Mouse (Mus musculus) midbrain, embryonic 14.5 days (tissue): ENCODE measurements at regions not wholly inside any gene's neighbourhood (a gene's known extent, or its start where the extent isn't known, plus 50 kb on each side); places are given as distances from the start of the nearest gene placed in this dataset.
"Not testable (repeated sequence)": the region's sequence is repeated elsewhere in the genome, so short reads cannot be mapped to it uniquely, and the experiment has no call there.

ENCODE experiments used
- ATAC-seq: fragments of 200-750 bp; cut with Nextera tagmentation; 2 replicates; pipeline ENCODE4 v1.8.0; 2017; ENCODE audit warnings: moderate number of reproducible peaks, moderate library complexity; ENCODE audit not compliant: low FRiP score, low TSS enrichment
- DNase-seq: peaks from one replicate; pipeline ENCODE4 v3.0.0-alpha.2; 2015
- H3K27ac ChIP-seq: fragments of 300-500 bp; sonication (generic); replicated peaks from 2 replicates; pipeline ENCODE4 v1.5.1; 2014; ENCODE audit warnings: mild to moderate bottlenecking, low read depth, low read length, moderate library complexity
- H3K27me3 ChIP-seq: fragments of 300-500 bp; sonication (generic); 2 replicates; pipeline ENCODE4 v1.6.1; 2014; ENCODE audit warnings: low read length, control low read depth, mixed read lengths; ENCODE audit not compliant: control insufficient read depth, insufficient read depth
- H3K36me3 ChIP-seq: fragments of 300-500 bp; sonication (generic); 2 replicates; pipeline ENCODE4 v1.6.1; 2014; ENCODE audit warnings: low read length, control low read depth; ENCODE audit not compliant: control insufficient read depth, insufficient read depth
- H3K4me1 ChIP-seq: fragments of 300-500 bp; sonication (generic); 2 replicates; pipeline ENCODE4 v1.6.1; 2014; ENCODE audit warnings: mild to moderate bottlenecking, antibody characterized with exemption, low read length, control low read depth; ENCODE audit not compliant: control insufficient read depth, insufficient read depth
- H3K4me2 ChIP-seq: fragments of 300-500 bp; sonication (generic); 2 replicates; pipeline ENCODE4 v1.6.1; 2014; ENCODE audit warnings: mild to moderate bottlenecking, low read length, moderate library complexity
- H3K4me3 ChIP-seq: fragments of 300-500 bp; sonication (generic); replicated peaks from 2 replicates; pipeline ENCODE4 v1.5.1; 2014; ENCODE audit warnings: low read depth, low read length
- H3K9ac ChIP-seq: fragments of 300-500 bp; sonication (generic); replicated peaks from 2 replicates; pipeline ENCODE4 v1.6.1; 2014; ENCODE audit warnings: mild to moderate bottlenecking, low read length, moderate library complexity
- H3K9me3 ChIP-seq: fragments of 300-500 bp; sonication (generic); 2 replicates; pipeline ENCODE4 v1.6.1; 2016; ENCODE audit warnings: low read length, control low read depth, mixed read lengths; ENCODE audit not compliant: control insufficient read depth
- WGBS: fragments of 180-500 bp; shearing (Covaris S2); extraction: QIAGEN DNeasy Blood & Tissue Kit; methylation state at CpG from one replicate; pipeline ENCODE4 v1.1.7; 2014; 5-methylcytosine and 5-hydroxymethylcytosine counted together

DNA sequence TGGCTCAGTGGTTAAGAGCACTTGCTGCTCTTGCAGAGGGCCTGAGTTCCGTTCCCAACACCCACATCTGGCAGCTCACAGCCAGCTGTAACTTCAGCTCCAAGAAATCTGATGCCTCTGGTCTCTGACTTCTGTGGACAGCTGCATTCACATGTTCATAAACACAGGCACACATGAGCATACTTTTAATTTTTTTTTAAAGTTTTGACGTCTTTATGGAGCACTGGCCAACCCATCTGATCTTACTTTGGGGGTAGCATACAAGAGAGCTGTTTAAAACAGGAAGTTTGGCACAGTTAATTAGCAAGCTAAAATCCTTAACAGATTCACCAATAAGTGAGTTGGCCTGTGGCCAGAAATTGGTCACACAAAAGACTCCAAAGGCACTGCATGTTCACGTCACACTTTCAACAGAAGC is 81.2 kb upstream of the Atl2 start:
- Histone ChIP-seq H3K4me1 (peaks cover 3% of the 10 kb centered on the region; the same call in 1 of the 2 replicates), H3K9me3 (no peaks in the 10 kb centered on the region), H3K27ac (no peak overlapping the region), H3K27me3 (no peaks in the 10 kb centered on the region), H3K9ac (no peak overlapping the region), H3K36me3 (no peaks in the 10 kb centered on the region), H3K4me3 (no peak overlapping the region), H3K4me2 (no peak overlapping the region)
- WGBS: 71% methylated on average over 3 of the region's 3 CpGs
- DNase-seq (peak; percentile 34), ATAC-seq (no peak)

DNA sequence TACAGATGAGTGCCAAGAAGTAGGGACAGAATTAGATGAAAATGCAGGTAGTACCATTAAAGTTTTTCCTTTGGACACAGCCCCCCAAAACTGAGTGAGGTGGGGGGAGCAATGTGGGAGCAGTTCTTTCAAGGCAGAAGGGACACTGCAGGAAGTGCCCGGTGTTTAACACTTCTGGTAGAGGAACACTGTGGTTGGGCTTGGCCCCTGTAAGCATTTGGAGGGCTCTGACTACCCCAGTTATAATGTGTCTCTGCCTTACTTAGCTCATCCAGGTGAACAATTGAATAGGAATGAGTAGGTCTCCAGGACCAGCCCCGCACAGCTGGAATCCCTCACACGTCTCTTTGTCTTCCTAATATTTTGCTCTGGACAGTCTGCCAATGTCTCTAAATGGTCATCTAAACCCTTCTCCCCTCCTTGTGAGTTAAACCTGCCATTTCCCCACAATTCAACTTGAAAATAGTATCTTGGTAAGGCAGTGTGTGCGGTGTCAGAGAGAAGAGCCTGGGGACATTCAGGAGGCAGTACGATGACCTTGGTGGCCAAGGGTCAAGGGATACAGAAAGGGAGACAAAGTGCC is 80.7 kb upstream of the Atl2 start:
- 80% methylated on average over 5 of the region's 5 CpGs for WGBS
- peak overlapping the region; percentile 50 for H3K4me2 ChIP-seq
- H3K27ac ChIP-seq: no peak overlapping the region
- ATAC-seq (0 out of 2 replicates have a peak, but pooled peaks have one; percentile 43), DNase-seq (no peak)
- no peaks in the 10 kb centered on the region for H3K27me3 ChIP-seq
- H3K4me3 ChIP-seq: peak overlapping the region; percentile 24; the same call in 1 of the 2 replicates
- peaks cover 3% of the 10 kb centered on the region; the same call in 1 of the 2 replicates for H3K4me1 ChIP-seq
- H3K36me3 ChIP-seq: no peaks in the 10 kb centered on the region
- H3K9me3 ChIP-seq: no peaks in the 10 kb centered on the region
- no peak overlapping the region for H3K9ac ChIP-seq

DNA sequence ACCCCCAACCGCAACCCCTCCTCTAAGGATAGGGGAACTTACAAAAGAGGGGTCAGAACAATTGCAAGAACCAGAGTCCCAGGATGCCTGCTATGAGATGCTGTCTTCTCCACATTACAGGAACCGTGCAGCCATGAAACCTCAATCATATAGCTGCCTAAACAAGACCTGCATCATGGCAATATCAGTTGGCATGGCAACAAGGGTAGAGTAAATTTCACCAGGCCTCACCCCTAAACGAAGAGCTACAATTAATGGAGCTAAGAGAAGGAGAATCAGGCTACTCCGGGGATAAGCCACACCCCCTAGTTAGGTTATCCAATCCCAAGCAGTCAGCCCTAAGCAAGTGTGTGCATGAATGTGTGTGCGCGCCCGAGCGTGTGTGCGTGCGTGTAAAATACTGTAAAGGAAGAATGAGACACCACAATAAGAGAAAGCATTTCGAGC is 80.1 kb upstream of the Atl2 start:
- no peak overlapping the region for H3K27ac ChIP-seq
- peak overlapping the region; percentile 50 for H3K4me2 ChIP-seq
- DNase-seq (peak; percentile 69), ATAC-seq (peak; percentile 78)
- H3K4me1 ChIP-seq: peaks cover 3% of the 10 kb centered on the region; the same call in 1 of the 2 replicates
- H3K36me3 ChIP-seq: no peaks in the 10 kb centered on the region
- WGBS: 23% methylated on average over 11 of the region's 11 CpGs
- no peaks in the 10 kb centered on the region for H3K9me3 ChIP-seq
- H3K9ac ChIP-seq: no peak overlapping the region
- no peaks in the 10 kb centered on the region for H3K27me3 ChIP-seq
- peak overlapping the region; percentile 24 for H3K4me3 ChIP-seq

DNA sequence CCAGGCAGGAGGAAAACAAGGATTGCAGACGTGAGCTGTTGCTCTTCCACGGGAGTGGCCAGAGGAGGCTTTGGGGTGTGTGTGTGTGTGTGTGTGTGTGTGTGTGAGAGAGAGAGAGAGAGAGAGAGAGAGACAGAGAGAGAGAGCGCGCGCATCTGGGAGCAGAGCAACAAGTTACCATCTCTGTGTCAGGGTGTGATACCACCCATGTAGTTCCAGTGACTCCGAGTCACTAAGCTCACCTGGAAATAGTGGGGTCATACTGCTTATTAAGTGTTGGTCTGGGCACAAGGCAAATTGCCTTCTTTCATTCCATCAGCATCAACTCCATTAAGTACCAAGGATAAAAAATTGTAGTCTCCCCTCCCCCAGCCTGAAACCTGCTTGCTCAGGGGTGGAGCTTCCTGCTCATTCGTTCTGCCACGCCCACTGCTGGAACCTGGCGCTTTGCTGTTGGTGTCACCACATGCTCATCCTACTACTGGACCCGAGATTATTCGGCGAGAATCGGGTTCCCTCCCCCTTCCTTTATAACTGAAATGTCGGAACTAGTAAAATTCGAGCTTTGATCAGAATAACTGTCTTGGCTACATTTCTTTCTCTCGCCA is 79.3 kb upstream of the Atl2 start:
- peak; percentile 40 for DNase-seq
- H3K4me2 ChIP-seq: peak overlapping the region; percentile 50
- not testable (repeated sequence) for H3K9ac ChIP-seq

DNA sequence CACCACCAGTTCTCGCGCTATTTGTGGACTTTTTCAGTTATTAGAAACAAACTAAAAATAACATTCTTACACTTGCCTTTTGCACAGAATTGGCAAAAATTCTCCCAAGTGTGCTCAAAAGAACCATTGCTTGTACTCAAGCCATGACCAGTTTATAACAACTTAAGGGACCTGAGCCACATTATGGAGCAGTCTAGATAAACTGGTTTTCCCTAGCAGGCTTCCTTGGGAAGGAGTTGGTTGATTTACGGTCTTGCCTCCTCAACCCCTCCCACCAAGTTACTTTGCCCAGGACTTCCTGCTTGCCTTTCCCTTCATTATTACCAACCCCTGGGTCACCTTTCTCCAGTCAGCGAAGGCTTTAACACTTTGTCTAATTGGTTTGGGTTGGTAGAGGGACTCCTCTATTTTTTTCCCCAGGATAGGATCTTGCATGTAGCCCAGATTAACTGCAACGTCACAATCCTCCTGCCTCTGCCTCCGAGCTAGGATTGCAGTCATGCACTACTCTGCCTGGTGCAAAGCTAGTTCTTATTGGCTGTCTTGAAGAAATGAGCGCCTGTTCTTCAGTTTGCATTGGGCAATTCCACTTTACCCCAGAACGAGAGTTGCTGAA is 75.9 kb upstream of the Atl2 start:
- no peak overlapping the region for H3K9ac ChIP-seq
- no peak overlapping the region for H3K27ac ChIP-seq
- DNase-seq: no peak
- no peak for ATAC-seq
- no peaks in the 10 kb centered on the region for H3K9me3 ChIP-seq
- peaks cover 3% of the 10 kb centered on the region; the same call in 1 of the 2 replicates for H3K4me1 ChIP-seq
- H3K36me3 ChIP-seq: no peaks in the 10 kb centered on the region
- H3K4me3 ChIP-seq: no peak overlapping the region
- H3K27me3 ChIP-seq: no peaks in the 10 kb centered on the region
- H3K4me2 ChIP-seq: no peak overlapping the region
- 88% methylated on average over 8 of the region's 8 CpGs for WGBS

More for the DNA sequence above, 79.3 kb upstream of the Atl2 start:
- ATAC-seq, H3K27ac ChIP-seq, H3K27me3 ChIP-seq, H3K4me1 ChIP-seq, H3K9me3 ChIP-seq, H3K4me3 ChIP-seq, H3K36me3 ChIP-seq: not testable (repeated sequence)
- 24% methylated on average over 16 of the region's 16 CpGs for WGBS

DNA sequence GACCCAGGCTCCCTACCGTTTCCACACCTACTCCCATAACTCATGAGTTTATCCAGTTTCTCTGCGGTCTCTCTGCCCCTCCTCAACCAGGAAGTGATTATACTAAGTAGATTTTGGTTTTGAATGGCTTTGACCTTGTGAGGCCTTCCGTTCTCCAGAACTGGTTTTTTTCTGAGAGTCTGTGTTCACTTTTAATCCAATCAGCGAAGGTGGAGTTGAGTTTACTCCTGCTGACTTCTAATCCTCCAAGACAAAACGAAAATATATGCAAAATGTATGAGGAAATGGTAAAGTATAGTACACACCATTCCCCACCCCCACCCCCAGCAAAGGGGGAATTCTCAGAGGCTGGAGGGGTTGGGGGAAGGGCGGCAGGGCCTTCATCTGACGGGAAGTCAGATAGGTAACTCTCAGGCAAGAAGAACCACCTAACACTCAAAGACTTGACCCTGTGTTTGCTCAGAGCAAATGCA is 73.6 kb upstream of the Atl2 start:
- 28% methylated on average over 7 of the region's 7 CpGs for WGBS
- Histone ChIP-seq H3K27ac (no peak overlapping the region), H3K9me3 (no peaks in the 10 kb centered on the region), H3K4me1 (no peaks in the 10 kb centered on the region), H3K4me3 (no peak overlapping the region), H3K9ac (no peak overlapping the region), H3K27me3 (no peaks in the 10 kb centered on the region), H3K36me3 (no peaks in the 10 kb centered on the region), H3K4me2 (no peak overlapping the region)
- ATAC-seq (no peak), DNase-seq (no peak)

DNA sequence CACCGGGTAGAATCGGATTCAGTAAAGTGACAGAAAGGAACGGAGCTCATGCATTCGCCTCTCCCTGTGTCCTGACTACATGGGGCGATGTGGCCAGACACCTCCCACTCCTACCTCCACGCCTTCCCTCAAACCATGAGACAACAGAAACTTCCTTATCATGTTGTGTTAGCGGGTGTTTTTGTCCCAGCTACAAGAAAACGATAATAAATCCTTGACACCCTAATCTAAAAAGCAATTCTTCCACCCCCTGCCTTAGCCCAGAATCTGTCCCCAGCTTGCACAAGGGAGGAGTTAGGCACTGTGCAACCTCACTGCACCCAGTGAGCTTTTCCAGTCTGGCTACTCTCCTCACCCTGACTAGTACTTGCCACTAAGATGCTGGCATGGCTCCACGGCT is 72.9 kb upstream of the Atl2 start:
- no peaks in the 10 kb centered on the region for H3K27me3 ChIP-seq
- H3K4me2 ChIP-seq: no peak overlapping the region
- H3K4me1 ChIP-seq: no peaks in the 10 kb centered on the region
- WGBS: 82% methylated on average over 9 of the region's 9 CpGs
- no peaks in the 10 kb centered on the region for H3K36me3 ChIP-seq
- H3K9me3 ChIP-seq: no peaks in the 10 kb centered on the region
- DNase-seq (no peak), ATAC-seq (no peak)
- H3K27ac ChIP-seq: no peak overlapping the region
- H3K4me3 ChIP-seq: no peak overlapping the region
- no peak overlapping the region for H3K9ac ChIP-seq

DNA sequence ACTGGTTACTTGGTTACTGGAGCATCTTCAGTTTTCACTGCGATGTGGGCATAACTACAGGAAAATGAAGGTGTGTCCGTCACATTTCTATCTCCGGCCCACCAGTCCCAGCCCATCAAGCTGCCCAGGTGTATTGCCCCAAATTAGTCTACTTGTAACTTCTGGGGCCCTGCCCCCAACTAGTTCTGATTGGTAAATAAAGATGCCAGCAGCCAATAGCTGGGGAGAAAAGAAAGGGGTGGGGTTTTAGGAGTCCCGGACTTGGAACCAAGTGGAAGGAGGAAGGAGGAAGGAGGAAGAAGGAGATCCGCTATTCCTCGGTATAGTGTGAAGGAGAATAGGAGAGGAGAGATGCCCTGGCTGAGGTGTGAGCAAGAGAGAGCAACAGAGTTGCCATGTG is 71.1 kb upstream of the Atl2 start:
- WGBS: 52% methylated on average over 6 of the region's 6 CpGs
- no peak overlapping the region for H3K9ac ChIP-seq
- no peaks in the 10 kb centered on the region for H3K9me3 ChIP-seq
- no peak overlapping the region for H3K4me2 ChIP-seq
- no peaks in the 10 kb centered on the region for H3K36me3 ChIP-seq
- DNase-seq: no peak
- no peak overlapping the region for H3K27ac ChIP-seq
- ATAC-seq: no peak
- H3K4me1 ChIP-seq: no peaks in the 10 kb centered on the region
- no peak overlapping the region for H3K4me3 ChIP-seq
- no peaks in the 10 kb centered on the region for H3K27me3 ChIP-seq
